Mouse (Mus musculus) small intestine, adult 2 months (tissue): Measurements from ENCODE around the gene Vmn2r101. TPM values are rescaled to one million over a fixed set of nuclear protein-coding genes. Genes with fewer than 3 reads are reported as not detected.

Experiments used
- H3K27ac ChIP-seq: fragments of 200-500 bp; 2 replicates; pipeline ENCODE4 v1.5.1; 2012; ENCODE audit warnings: low read depth, low read length, control low read depth, inconsistent platforms; ENCODE audit not compliant: insufficient read depth
- H3K27me3 ChIP-seq: fragments of 200-500 bp; 2 replicates; pipeline ENCODE4 v1.6.1; 2012; ENCODE audit warnings: mild to moderate bottlenecking, moderate library complexity, low read length, inconsistent platforms; ENCODE audit not compliant: control insufficient read depth, insufficient read depth
- H3K36me3 ChIP-seq: fragments of 200-500 bp; 2 replicates; pipeline ENCODE4 v1.6.1; 2012; ENCODE audit warnings: mild to moderate bottlenecking, low read length, control low read depth, inconsistent platforms; ENCODE audit not compliant: control insufficient read depth, insufficient read depth
- H3K4me1 ChIP-seq: fragments of 200-500 bp; 2 replicates; pipeline ENCODE4 v1.6.1; 2012; ENCODE audit warnings: low read length, inconsistent platforms, mixed read lengths; ENCODE audit not compliant: control insufficient read depth, insufficient read depth, insufficient read length
- H3K4me3 ChIP-seq: fragments of 200-500 bp; 2 replicates; pipeline ENCODE4 v1.5.1; 2012; ENCODE audit warnings: low read depth, mild to moderate bottlenecking, control low read depth, inconsistent platforms, low read length, moderate library complexity
- CTCF ChIP-seq: fragments of 200-500 bp; IDR thresholded peaks from 2 replicates; pipeline ENCODE4 v1.5.1; 2012; ENCODE audit warnings: low read depth, mild to moderate bottlenecking, control low read depth, inconsistent platforms, low read length, moderate library complexity, mixed read lengths; ENCODE audit not compliant: insufficient replicate concordance, insufficient read length; ENCODE audit errors: extremely low read depth
- POLR2A ChIP-seq: fragments of 200-500 bp; IDR thresholded peaks from 2 replicates; pipeline ENCODE4 v1.6.1; 2012; ENCODE audit warnings: low read depth, mild to moderate bottlenecking, control low read depth, inconsistent platforms, low read length, moderate library complexity
- WGBS: fragments of 180-500 bp; shearing (Covaris S2); methylation state at CpG from one replicate; pipeline ENCODE4 v1.1.7; 2018; 5-methylcytosine and 5-hydroxymethylcytosine counted together
- polyA plus RNA-seq: library from polyadenylated mRNA; depleted of rRNA; stranded (reverse); fragments of >200 nt; gene quantifications from 2 replicates; pipeline ENCODE4 v1.2.3, GENCODE M21; 2012; rRNA removed

Gene Vmn2r101
- polyA plus RNA-seq: not detected in 2 replicates

GRCm38 (mm10) chr17:19576927-19577326 is at the start of gene Vmn2r101:
Gene Vmn2r101 (plus strand): TSS chr17:19577227.
- no peaks in the 10 kb centered on the region for H3K4me1 ChIP-seq
- no peaks in the 10 kb centered on the region for H3K36me3 ChIP-seq
- no peaks in the 10 kb centered on the region for H3K27me3 ChIP-seq
- H3K4me3 ChIP-seq: no peak within 1 kb of the TSS
- H3K27ac ChIP-seq: no peak within 1 kb of the TSS
- TF ChIP-seq CTCF (no peak), POLR2A (no peak)

GRCm38 (mm10) chr17:19629328-19629727 is 52.3 kb downstream of the Vmn2r101 start:
- Histone ChIP-seq H3K4me1 (no peaks in the 10 kb centered on the region), H3K27ac (no peak overlapping the region), H3K36me3 (no peaks in the 10 kb centered on the region), H3K4me3 (no peak overlapping the region), H3K27me3 (no peaks in the 10 kb centered on the region)
- TF ChIP-seq POLR2A (no peak), CTCF (no peak)
- 88% methylated on average over 1 of the region's 1 CpGs for WGBS

- Histone ChIP-seq H3K36me3 (no peaks in the 10 kb centered on the region), H3K4me3 (no peak overlapping the region), H3K27ac (no peak overlapping the region), H3K27me3 (no peaks in the 10 kb centered on the region), H3K4me1 (no peaks in the 10 kb centered on the region)
- TF ChIP-seq POLR2A (no peak), CTCF (no peak)
- WGBS: 58% methylated on average over 3 of the region's 3 CpGs
Measured at GRCm38 (mm10) chr17:19658447-19658846, 81.4 kb downstream of the Vmn2r101 start.

- H3K27me3 ChIP-seq: no peaks in the 10 kb centered on the region
- H3K27ac ChIP-seq: no peak within 1 kb of the TSS
- no peak within 1 kb of the TSS for H3K4me3 ChIP-seq
- 51% methylated on average over 2 of the region's 2 CpGs for WGBS
- TF ChIP-seq POLR2A (no peak), CTCF (no peak)
- H3K36me3 ChIP-seq: no peaks in the 10 kb centered on the region
- H3K4me1 ChIP-seq: no peaks in the 10 kb centered on the region
Measured at GRCm38 (mm10) chr17:19660028-19660427, 83.0 kb downstream of the Vmn2r101 start, which contains the start of gene Vmn2r102. Gene Vmn2r102 (plus strand): TSS chr17:19660328.

Other genes starting within 250 kb of the Vmn2r101 start
- not detected in 2 replicates for gene Vmn2r99, start 215.3 kb upstream of the Vmn2r101 start, polyA plus RNA-seq
- not detected in 2 replicates for gene Vmn2r100, start 72.5 kb upstream of the Vmn2r101 start, polyA plus RNA-seq
- gene Vmn2r102, start 83.1 kb downstream of the Vmn2r101 start, polyA plus RNA-seq: not detected in 2 replicates
- not detected in 2 replicates for gene Vmn2r103, start 196.1 kb downstream of the Vmn2r101 start, polyA plus RNA-seq